Mouse (Mus musculus) hematopoietic stem cell, adult 5-6 weeks (primary cell): ENCODE data around the gene Gm10057. TPM values are rescaled to one million over a fixed set of nuclear protein-coding genes. Genes with fewer than 3 reads are reported as not detected.
"Not testable (repeated sequence)": the region's sequence is repeated elsewhere in the genome, so short reads cannot be mapped to it uniquely, and the experiment has no call there.

Experiments
- ATAC-seq, 2 experiments: fragments of 125-278 bp in 1 of 2; replicated peaks in 1 of 2; 2 replicates each; pipeline ENCODE4 v1.8.0; 2016 to 2017; ENCODE audit warnings: inconsistent platforms in 2 of 2, mild to moderate bottlenecking in 2 of 2, moderate number of reproducible peaks in 2 of 2, low read depth in 1 of 2, moderate TSS enrichment in 1 of 2; ENCODE audit not compliant: low FRiP score in 2 of 2, poor library complexity in 2 of 2, severe bottlenecking in 2 of 2, insufficient read depth in 1 of 2, low TSS enrichment in 1 of 2
- total RNA-seq: library from RNA; stranded (forward); fragments of 172-1452, 232-1000 nt; gene quantifications from 2 replicates; pipeline ENCODE4 v1.2.3, GENCODE M21; 2017

The Gm10057 gene
- not detected in 2 replicates for total RNA-seq

GRCm38 (mm10) chrX:154054939-154055338 is at the start of gene Gm10057:
TSS of gene Gm10057 (minus strand) at chrX:154055039.
- ATAC-seq = not testable (repeated sequence)

GRCm38 (mm10) chrX:154033727-154034126 is 21.1 kb downstream of the Gm10057 start, which contains the start of gene 4921511M17Rik:
TSS of gene 4921511M17Rik (minus strand) at chrX:154033827.
- not testable (repeated sequence) for ATAC-seq

- ATAC-seq = not testable (repeated sequence)
Measured at GRCm38 (mm10) chrX:154012540-154012939, 42.3 kb downstream of the Gm10057 start, which contains the start of gene Samt1. TSS of gene Samt1 (minus strand) at chrX:154012640.

Other genes starting within 250 kb of the Gm10057 start
- gene Spin2c, start 222.8 kb downstream of the Gm10057 start, total RNA-seq = 1.3 and 2.3 TPM in 2 replicates
- not detected in 2 replicates for gene Samt1, start 42.4 kb downstream of the Gm10057 start, total RNA-seq
- gene 4921511M17Rik, start 21.2 kb downstream of the Gm10057 start, total RNA-seq = not detected in 2 replicates
- not detected in 2 replicates for gene Gm15140, start 65.6 kb upstream of the Gm10057 start, total RNA-seq